Mouse (Mus musculus) hindlimb bud, embryonic 11.5 days (tissue): Measurements from ENCODE around the gene Gm8104.
"Not testable (repeated sequence)": the region's sequence is repeated elsewhere in the genome, so short reads cannot be mapped to it uniquely, and the experiment has no call there.

Experiments
- DNase-seq: peaks from one replicate; pipeline ENCODE4 v3.0.0-alpha.2; 2012; ENCODE audit warnings: low read depth, low spot score; ENCODE audit errors: extremely low spot score

Gene Gm8104

DNA sequence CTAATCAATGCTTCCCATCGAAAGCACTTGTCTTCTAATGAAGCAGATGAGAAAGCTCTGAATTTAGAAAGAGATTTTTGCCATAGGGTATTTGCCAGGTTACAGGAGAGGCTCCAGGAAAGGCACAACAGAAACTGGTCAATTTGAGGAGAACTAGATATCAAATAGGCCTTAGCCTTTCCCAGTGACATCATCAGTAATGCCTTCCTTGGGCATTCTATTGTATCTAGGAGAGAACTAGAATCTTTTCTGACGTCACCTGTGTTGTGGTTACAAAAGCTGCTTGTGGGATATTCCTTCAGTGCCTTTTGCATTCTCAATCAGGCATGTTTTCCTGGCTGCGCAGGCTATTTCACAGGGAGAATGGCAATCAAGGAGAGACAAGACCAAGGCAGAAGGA lies at the start of gene Gm8104:
Gm8104 (plus strand) TSS at position 301 of the 400 bp plus-strand sequence.
- not testable (repeated sequence) for DNase-seq

DNA sequence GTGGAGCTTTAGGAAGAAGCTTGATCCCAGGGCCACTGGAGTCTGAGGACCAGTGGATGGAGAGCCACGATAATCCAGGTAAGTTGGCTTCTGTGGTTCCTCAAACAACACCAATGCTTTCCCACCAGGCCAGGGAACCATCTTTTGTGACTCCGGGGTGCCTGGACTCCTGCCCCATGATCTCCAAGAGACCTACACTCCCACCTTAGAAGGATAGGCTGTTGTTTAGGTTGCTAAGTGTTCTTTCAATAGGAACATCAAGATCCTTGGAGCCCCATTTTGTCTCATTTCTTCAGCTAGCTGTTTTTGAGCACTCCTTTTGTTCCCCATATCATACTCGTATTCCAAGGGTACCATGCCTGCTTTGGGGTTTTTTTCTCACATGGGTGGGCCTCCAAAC lies 42.3 kb upstream of the Gm8104 start:
- DNase-seq: not testable (repeated sequence)

DNA sequence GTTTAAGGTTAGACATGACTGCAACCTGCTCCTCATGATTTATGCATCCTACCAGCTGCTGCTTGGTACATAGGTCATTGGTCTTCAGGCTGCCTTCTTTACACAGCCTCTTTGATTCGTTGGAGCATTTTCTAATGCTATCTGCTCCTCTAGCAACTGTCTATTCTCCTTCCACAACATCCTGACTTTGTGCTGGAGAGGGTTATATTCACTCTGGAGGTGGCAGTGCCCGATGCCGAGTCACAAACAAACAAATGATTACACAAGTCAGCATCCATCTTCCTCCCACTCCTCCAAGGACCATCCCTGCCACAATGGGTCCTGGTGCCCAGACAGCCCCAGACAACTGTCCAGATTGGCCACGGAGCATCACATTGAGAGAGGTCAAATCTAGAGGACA lies 40.2 kb upstream of the Gm8104 start:
- not testable (repeated sequence) for DNase-seq

DNA sequence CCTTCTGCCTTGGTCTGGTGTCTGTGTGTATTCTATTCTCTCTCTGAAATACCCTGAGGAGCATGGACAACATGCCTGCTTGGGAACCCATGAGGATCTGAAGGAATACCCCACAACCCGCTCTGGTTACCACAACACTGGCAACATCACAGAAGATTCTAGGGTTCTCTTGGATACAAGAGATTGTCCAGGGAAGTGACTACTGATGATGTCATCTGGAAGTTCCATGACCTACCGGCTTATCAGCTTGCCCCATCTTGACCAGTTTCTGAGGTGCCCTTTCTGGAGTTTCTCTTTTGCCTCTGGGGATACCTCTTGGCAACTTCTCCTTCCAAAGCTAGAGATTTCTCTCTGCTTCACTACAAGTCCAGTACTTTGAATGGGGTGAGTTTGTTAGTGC lies 23.9 kb upstream of the Gm8104 start, which contains the start of gene Gm8094:
Gm8094 (minus strand) TSS at position 101 of the 400 bp plus-strand sequence.
- DNase-seq: not testable (repeated sequence)

DNA sequence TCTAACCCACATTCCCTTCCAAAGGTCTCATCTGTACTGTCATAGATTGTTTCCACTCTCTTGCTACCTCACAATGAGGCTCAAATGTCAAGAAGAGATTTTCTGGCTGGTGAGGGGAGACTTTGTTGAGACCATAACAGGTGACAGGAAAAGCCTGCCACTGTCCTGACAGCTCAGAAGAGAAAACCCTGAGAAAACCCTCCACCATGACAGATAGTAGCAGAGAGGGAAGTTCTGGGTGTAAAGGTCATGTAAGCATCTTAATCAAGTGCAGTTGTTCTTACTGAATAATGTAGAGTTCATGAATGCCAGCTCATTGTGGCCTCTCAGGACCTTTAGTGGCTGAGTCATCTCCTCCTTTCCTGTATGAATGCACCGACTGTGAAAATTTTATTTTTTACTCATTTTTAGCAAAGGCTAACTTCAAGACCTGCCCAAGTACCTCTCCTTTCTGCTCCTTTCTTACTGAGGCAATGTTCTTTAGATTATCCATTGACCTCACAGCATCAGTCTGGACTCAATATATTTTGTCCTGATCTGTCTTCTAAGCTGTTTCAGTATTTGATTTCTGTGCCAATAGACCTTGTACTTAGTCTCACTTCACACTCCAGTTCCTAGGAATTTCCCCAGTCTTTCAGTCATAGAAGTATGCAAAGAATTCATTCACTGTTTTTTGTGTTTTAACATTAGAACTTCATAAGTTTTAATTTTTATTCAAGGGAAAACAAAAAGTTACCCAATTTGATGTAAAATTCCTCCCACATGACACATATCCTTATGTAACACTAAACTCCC lies 15.3 kb upstream of the Gm8104 start:
- DNase-seq: not testable (repeated sequence)

DNA sequence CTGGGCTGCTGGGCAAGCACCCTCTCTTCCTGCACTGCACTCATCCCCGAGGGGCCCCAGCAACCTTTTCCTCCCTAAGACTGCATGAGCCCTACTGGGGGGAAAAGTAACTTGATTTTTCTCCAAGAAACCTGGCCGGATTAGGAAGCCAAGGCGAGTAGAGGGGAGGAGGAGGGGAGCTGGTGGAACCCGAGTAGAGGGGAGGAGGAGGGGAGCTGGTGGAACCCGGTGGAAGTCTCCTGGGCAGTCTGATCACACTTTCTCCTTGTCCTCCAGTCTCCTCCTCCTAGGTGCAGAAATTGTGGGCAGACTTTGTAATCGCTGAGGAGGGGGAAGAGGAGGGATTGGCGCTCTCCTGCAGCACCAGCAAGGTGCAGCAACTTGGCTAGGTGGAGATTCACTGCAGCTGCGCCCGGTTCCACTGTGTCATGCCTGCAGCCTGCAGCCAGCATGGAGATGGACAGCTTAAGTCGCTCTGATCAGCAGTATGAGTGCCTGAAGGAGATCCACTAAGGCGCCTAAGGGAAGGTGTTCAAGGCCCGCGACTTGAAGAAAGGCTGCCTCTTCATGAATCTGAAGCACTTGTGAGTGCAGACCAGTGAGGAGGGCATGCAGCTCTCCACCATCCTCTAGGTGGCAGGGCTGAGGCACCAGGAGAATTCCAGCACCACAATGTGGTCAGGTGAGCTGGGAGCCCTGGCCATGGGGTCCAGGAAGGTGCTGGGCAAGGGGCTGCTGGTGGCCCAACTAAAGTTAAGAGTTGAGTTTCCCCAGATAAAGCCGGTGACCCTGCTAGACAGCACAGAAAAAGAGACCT lies 11.1 kb upstream of the Gm8104 start:
- DNase-seq: not testable (repeated sequence)

DNA sequence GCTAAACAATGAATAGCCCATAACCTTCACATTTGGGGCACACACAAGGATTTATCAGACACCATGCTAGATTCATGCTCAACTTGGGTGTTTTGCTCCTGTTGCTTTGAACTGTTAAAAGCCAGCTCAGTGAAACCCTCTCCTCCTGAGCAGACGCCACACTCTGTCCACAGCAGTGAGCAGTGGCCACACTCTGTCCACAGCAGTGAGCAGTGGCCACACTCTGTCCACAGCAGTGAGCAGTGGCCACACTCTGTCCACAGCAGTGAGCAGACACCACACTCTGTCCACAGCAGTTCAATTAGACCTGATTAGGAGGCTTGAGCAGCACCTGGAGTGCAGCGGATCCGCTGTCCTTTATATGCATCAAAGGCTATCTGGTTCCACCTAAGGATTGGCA lies 19.3 kb downstream of the Gm8104 start:
- not testable (repeated sequence) for DNase-seq

DNA sequence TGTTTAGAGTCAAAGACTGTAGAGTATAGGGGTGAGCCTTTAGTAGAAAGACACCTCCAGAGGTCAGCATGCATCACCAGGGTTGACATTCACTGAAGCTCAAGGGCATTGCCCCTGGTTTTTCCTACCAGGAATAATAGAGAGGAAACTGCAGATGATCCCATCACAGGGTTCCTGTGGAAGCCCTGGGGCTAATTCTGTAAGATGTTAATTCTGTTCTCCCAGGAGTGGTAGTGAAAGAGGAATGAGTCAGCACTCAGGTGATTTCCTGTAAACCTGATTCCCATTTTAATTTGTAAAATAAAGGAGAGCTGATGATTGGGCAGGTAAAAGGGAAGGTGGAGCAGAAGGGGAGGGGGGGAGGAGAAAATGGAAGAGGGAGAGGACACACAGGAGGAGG lies 25.9 kb downstream of the Gm8104 start:
- DNase-seq: not testable (repeated sequence)
